Mouse (Mus musculus) brain, embryonic 14.5 days (tissue): ENCODE results near the gene Msrb1. TPM values are rescaled to one million over a fixed set of nuclear protein-coding genes. Genes with fewer than 3 reads are reported as not detected.

Experiments used
- DNase-seq: peaks from one replicate; pipeline ENCODE4 v3.0.0-alpha.2; 2011; ENCODE audit warnings: low read depth
- CTCF ChIP-seq: fragments of 200-500 bp; IDR thresholded peaks from 2 replicates; pipeline ENCODE4 v1.5.1; 2012; ENCODE audit warnings: inconsistent platforms, mild to moderate bottlenecking, moderate library complexity, borderline replicate concordance; ENCODE audit not compliant: insufficient read depth, insufficient read length; ENCODE audit errors: extremely low read depth
- POLR2A ChIP-seq: fragments of 200-500 bp; IDR thresholded peaks from 2 replicates; pipeline ENCODE4 v1.6.1; 2012; ENCODE audit warnings: mild to moderate bottlenecking, inconsistent platforms, borderline replicate concordance; ENCODE audit not compliant: poor library complexity, insufficient read depth, insufficient read length, severe bottlenecking; ENCODE audit errors: extremely low read depth
- polyA plus RNA-seq: library from polyadenylated mRNA; depleted of rRNA; stranded (reverse); fragments of >200 nt; gene quantifications from 2 replicates; pipeline ENCODE4 v1.2.3, GENCODE M21; 2012; rRNA removed

The Msrb1 gene
- polyA plus RNA-seq, result 28.0 and 31.5 TPM in 2 replicates

DNA sequence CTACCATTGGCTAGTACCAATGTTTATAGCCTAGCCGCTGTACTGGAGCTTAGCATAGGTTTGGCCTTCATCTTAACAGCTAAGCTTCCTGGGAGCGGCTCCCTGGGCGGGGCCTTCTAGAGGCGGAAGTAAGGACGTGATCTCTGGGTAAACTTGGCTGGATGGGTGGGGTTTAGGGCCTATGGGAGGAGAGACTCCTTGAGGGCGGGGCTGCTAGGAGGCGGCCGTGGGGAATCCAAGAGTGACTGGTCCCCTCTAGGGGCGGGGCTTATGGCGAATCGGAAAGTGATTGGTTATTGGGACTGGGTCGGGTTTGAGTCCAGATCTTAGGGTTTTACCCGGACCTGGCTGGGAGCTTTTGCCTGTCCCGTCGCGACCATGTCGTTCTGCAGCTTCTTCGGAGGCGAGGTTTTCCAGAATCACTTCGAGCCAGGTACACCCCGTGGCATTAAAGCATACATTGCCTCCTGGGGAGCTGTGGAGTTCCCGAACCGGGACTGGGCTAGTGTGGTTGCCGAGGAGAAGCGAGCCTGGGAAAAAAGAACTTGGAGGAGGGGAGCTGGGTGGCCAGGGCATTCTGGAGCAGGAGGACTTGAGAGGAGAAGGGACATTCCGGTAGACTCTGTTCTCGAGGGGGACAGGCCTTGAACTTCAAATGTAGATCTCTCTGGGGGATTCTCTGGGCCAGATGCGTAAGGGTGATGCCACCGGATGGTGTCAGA, at the start of gene Msrb1:
Gene Msrb1, plus strand, starts transcription at position 313 of the 722 bp plus-strand sequence.
- no peak for TF ChIP-seq CTCF
- peak; percentile 25; the same call in 1 of the 2 replicates for TF ChIP-seq POLR2A
- peak; percentile 98 for DNase-seq

DNA sequence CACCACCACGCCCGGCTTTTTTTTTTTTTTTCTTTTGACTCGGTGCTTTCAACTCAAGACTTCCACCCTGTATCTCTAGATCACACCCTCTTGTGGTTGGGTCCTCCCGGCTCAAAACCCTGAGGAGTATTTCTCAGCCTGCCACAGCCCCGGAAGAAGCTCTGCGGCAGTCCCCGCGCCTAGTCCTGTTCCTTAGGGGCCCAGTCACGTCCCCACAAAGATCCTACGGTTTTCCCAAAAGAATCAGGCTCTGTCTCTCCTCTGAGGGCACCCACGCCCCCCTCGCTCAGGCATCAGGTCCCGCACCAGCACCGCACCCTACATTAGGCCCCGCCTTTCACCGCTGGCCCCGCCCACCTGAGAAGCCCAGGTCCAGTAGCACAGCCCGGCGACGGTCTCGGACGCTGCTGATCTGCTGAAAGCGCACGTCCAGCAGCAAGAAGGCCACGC, 49.3 kb upstream of the Msrb1 start:
- peak; percentile 30 for DNase-seq
- TF ChIP-seq POLR2A, result no peak
- no peak for TF ChIP-seq CTCF

DNA sequence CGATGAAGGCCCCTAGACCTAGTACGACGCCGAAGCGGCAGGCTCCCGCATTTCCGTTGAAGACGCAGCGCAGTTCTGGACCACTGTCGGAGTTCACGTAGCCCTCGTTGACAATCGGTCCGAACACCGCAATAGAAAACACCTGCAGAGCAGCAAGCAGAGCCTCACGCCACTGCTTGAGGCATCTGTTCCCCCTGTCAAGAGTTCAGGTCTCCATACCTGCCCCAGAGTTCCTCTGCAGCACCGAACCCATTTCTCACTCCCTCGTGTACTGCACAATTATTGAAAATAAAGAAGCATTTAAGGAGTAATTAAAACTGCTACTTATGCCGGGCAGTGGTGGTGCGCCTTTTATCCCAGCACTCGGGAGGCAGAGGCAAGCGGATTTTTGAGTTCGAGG, 48.8 kb upstream of the Msrb1 start:
- no peak for DNase-seq
- TF ChIP-seq CTCF, result no peak
- TF ChIP-seq POLR2A, result no peak

DNA sequence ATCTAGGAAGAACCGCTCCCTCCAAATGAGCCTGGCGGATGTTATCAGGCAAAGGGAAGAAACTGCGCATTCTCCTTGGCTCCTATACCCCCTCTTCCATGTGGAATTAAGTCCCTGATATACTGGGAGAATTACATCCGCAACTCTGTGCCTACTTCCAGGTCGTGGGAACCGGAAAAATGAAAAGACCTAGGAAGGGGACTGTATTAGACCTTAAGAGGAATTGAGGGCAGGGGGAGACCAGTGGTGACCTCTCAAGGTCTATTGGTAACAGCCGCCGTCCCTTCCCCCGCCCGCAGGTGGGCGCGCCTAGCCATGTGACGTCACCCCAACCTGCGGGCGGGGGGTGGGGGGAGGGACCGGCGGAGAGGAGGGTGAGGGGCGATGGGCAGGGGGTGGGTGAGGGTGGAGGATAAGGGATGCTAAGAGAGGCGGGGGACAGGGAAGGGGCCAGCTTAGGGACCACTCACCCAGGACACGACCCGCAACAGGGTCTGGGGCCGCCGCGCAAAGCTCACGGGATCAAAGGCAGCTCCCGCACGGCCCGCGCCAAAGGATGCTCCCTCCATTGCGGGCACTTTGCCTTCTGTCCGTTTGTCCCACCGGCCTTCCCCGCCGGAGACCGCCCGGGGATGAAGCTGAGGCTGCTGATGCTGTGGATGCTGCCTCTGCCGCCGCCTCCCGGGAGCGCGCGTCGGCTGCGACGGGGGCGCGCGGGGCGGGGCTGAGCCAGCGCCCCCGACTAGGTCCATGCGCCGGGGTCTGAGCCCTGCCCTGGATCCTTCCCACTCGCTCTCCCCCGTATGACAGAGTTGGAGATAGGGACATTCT, 47.0 kb upstream of the Msrb1 start, which contains the start of gene Syngr3:
Gene Syngr3, minus strand, starts transcription at position 705 of the 831 bp plus-strand sequence.
- TF ChIP-seq POLR2A (peak; percentile 38), CTCF (no peak)
- DNase-seq, result peak; percentile 68

DNA sequence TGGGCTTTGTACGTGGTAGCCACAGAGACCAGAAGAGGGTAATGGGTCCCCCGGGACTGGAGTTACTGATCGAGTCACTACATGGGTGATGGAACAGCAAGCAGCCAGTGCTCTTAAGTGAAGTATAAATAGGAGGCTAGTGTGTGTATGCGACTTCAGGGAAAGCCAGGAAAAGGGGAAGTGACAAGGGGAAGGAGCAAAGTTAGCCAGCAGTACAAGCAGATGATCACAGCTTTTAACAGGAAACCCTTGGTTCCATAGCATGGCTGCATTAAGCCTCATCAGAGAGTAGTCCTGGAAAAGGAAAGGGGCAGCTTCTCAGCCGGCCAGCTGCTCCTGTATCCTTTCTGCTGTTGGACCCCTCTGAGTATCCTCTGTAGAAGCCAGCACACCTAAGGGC, 44.1 kb upstream of the Msrb1 start:
- TF ChIP-seq CTCF (no peak), POLR2A (no peak)
- DNase-seq, result no peak

DNA sequence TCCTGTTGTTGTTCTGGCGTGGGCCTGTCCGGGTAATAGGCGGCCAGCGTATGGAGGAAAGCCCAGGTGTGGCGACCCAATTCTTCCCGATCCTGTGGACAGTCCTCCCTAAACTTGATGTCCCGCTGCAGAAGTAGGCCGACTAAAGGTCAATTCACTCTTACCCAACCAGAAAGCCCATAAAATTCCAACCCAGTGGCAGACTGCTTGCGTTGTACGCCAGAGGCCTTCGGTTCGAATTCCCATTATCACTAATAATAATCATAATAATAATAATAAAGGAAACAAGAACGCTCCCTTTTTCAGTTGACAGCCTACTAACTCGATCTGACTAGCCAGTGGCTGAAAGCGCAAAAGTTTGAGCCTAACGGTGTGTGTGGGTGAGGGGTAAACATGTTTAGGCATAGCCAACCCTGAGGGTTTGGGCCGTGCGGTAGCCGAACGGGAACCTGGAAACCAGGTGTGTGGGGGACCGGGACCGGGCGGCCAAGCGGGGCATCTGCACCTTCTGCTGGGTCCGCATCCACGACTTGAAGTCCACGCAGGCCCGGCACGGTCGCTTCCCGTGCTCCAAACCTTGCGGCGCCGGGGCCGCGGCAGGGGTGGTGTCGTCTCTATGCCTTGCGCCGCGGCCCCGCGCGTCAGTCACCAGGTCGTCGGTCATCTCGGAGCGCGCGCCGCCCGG, 41.0 kb upstream of the Msrb1 start:
- no peak for DNase-seq
- no peak for TF ChIP-seq POLR2A
- TF ChIP-seq CTCF, result no peak

DNA sequence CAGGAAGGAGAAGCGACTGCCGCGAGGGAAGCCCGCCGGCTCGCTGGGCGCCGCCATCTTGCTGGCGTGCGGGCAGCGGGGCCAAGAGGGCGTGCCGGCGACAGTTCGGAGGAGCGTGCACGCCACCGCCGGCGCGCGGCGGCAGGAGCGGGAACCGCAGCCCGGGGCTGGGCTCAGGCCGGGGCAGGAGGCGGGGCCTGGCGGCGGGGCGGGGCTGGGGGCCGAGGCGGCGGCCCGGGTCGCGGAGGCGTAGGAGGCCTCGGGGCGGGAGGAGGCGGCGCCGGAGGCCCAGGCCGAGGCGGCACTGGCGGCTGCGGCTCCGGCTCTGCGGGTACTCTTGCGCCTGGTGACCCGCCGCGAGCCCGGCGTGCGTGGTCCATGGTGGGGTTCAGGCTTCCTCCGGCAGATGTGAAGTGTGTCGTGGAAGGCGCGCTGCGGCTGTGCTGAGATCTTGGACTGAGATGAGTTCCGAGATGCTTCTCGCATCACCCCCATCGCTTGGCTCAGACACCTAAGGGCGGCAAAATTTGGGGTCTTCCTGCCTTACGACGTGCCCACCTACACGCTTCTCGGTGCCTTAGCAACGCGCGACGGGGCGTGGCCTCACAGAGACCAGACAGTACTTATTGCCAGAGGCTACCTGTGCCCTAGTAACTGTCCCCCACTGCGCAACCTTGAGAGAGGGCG, 40.3 kb upstream of the Msrb1 start, which contains the start of the genes Gfer and Noxo1:
Gene Gfer, minus strand, starts transcription at position 146 of the 687 bp plus-strand sequence.
Gene Noxo1, plus strand, starts transcription at position 224 of the 687 bp plus-strand sequence.
- TF ChIP-seq CTCF (peak; percentile 34; the same call in 1 of the 2 replicates), POLR2A (peak; percentile 71)
- DNase-seq, result peak; percentile 93

DNA sequence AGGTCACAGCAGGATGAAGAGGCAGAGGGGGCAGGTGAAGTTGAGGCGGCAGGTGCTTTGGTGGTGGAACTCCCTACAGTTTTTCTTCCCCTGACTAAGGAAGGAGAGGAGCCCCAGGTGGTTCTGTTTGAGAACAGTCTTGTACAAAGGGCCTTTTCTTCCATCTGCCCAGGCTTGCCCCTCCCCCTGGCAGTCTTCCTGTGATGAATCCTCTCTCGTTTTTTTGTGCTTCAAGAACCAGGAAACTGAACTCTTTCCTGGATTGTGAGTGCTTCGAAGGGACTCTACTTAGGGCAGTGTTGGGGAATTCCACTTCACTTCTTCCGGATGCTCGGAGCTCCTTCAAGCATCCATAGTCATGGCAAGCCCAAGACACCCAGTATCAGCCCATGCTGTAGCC, 38.5 kb upstream of the Msrb1 start:
- TF ChIP-seq CTCF (no peak), POLR2A (no peak)
- peak; percentile 22 for DNase-seq

DNA sequence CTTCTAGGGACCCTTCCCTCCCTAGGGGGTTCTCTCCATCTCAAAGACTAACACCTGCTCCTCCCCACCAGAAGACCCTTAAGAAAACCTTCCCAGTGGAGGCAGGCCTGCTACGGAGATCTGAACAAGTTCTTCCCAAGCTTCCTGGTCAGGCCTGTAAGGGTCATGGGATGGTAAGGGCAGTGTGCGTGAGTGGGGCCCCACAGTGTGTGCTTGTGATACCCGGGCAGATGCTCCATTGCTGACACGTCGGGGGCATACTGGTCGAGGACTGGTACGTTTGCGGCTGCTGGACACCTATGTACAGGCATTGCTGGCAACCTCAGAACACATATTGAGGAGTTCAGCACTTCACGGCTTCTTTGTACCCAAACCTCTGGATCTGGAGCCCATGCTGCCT, 37.7 kb upstream of the Msrb1 start:
- TF ChIP-seq POLR2A (no peak), CTCF (no peak)
- no peak for DNase-seq

DNA sequence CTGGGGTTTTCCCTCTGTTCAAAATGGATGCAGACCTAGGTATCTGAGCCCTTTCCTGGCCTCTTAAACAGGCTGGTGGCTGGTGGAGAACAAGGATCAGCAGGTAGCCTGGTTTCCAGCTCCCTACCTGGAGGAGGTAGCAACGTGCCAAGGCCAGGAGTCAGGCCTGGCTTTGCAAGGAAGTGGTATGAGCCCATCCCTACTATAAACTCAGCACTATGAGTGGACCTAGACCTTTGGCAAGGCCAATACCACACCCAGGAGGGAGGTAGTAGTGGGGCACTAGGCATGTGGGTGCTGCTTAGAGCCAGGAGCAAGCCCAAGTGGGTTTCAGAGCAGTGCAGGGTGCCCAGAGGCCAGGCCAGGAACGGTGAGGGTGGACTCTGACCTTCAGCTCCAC, 37.0 kb upstream of the Msrb1 start:
- TF ChIP-seq POLR2A (no peak), CTCF (no peak)
- no peak for DNase-seq
